Mouse (Mus musculus): Measurements from ENCODE around the gene Slc1a2. TPM values are rescaled to one million over a fixed set of nuclear protein-coding genes. Genes with fewer than 3 reads are reported as not detected.

Slc1a2 gene
- total and polyA plus RNA-seq, 2 experiments from 2014 or later, result 18.4 to 82.0 TPM

DNA sequence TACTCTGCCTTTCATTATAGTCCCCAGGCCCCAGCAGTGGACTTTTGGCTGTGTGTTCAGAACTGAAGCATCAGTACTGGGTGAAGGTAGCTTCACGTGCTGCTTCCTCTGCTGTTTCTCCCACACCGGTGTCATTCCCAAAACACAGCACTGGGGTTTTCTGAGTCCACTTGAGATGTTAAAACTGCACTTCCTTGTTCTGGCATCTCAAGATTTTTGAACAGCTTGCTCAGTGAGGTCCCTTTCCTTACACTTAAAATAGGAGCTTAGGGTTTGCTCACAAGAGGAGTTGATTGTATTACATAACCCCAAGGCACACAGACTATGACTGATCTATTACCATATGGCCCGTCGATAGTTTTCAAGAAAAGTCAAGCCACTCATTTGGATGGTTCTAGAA lies 26.1 kb upstream of the Slc1a2 start:
- TF ChIP-seq CTCF (IDR thresholded peaks at IDR 0.05; ENCODE audit: low read depth), result no peak
- H3K9me3 ChIP-seq (ENCODE audit: low read length), result no peaks in the 10 kb centered on the region
- WGBS, result 93% methylated on average over 4 of the region's 4 CpGs
- no peak overlapping the region for H3K4me3 ChIP-seq (ENCODE audit: low read depth, low read length)
- H3K4me2 ChIP-seq (ENCODE audit: low read depth), result no peak overlapping the region
- ATAC-seq (no peak), DNase-seq (no peak)
- no peaks in the 10 kb centered on the region for H3K36me3 ChIP-seq (ENCODE audit: insufficient read depth)
- H3K27ac ChIP-seq (ENCODE audit: low read depth, low read length), result no peak overlapping the region
- no peak overlapping the region for H3K9ac ChIP-seq
- no peaks in the 10 kb centered on the region for H3K27me3 ChIP-seq (ENCODE audit: insufficient read depth, low read length)
- no peaks in the 10 kb centered on the region; the same call in 1 of the 2 replicates for H3K4me1 ChIP-seq (ENCODE audit: insufficient read depth)

GRCm38 (mm10) chr2:102634010-102634409 lies 24.4 kb upstream of the Slc1a2 start:
- H3K4me1 ChIP-seq (ENCODE audit: insufficient read depth), result no peaks in the 10 kb centered on the region; the same call in 1 of the 2 replicates
- TF ChIP-seq CTCF (IDR thresholded peaks at IDR 0.05; ENCODE audit: low read depth), result no peak
- H3K36me3 ChIP-seq (ENCODE audit: insufficient read depth), result no peaks in the 10 kb centered on the region
- no peak overlapping the region for H3K27ac ChIP-seq (ENCODE audit: low read depth, low read length)
- H3K4me3 ChIP-seq (ENCODE audit: low read depth, low read length), result no peak overlapping the region
- no peaks in the 10 kb centered on the region for H3K9me3 ChIP-seq (ENCODE audit: low read length)
- no peak overlapping the region for H3K4me2 ChIP-seq (ENCODE audit: low read depth)
- H3K9ac ChIP-seq, result no peak overlapping the region
- ATAC-seq (peak; percentile 50; the same call in 1 of the 2 replicates), DNase-seq (no peak)
- WGBS, result 37% methylated on average over 1 of the region's 1 CpGs
- H3K27me3 ChIP-seq (ENCODE audit: insufficient read depth, low read length), result no peaks in the 10 kb centered on the region

DNA sequence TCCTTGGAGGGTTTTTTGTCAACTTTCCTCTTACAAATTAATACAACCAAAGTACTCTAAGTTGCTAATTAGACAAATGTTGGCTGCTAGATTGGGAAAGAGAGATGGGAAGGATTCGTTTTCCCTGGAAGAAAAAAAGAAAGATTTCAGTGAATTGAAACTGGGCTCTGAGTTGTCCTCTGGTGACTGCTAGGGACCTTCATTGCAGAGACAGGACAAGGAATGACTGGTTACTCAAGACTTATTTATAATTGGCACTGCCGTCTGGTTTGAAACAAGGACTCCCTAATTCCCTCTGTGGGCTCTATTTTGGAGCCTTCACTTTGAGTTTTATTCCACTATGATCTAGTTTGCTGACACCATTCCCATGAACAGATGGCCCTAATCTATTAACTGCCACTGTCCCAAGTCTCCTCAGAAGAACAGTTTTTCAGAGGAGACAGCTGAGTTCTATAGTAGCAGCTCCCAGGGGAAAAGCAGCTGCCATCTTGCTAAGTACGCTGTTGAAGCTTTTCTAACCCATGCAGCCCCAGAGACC lies 22.9 kb upstream of the Slc1a2 start:
- ATAC-seq, result peak; percentile 20; the same call in 1 of the 2 replicates

GRCm38 (mm10) chr2:102636116-102636600 lies 22.3 kb upstream of the Slc1a2 start:
- Histone ChIP-seq H3K4me2 (ENCODE audit: low read depth) (no peak overlapping the region), H3K9ac (no peak overlapping the region), H3K4me1 (ENCODE audit: insufficient read depth) (no peaks in the 10 kb centered on the region; the same call in 1 of the 2 replicates), H3K27me3 (ENCODE audit: insufficient read depth, low read length) (no peaks in the 10 kb centered on the region), H3K9me3 (ENCODE audit: low read length) (no peaks in the 10 kb centered on the region), H3K36me3 (ENCODE audit: insufficient read depth) (no peaks in the 10 kb centered on the region), H3K4me3 (ENCODE audit: low read depth, low read length) (no peak overlapping the region), H3K27ac (ENCODE audit: low read depth, low read length) (no peak overlapping the region)
- no peak for ATAC-seq
- WGBS, result 80% methylated on average over 7 of the region's 7 CpGs
- no peak for TF ChIP-seq CTCF (IDR thresholded peaks at IDR 0.05; ENCODE audit: low read depth)
- DNase-seq, result no peak

More for the DNA sequence above, 22.9 kb upstream of the Slc1a2 start:
- TF ChIP-seq CTCF (IDR thresholded peaks at IDR 0.05; ENCODE audit: low read depth), result no peak
- H3K9ac ChIP-seq, result no peak overlapping the region
- H3K27me3 ChIP-seq (ENCODE audit: insufficient read depth, low read length), result no peaks in the 10 kb centered on the region
- no peaks in the 10 kb centered on the region for H3K9me3 ChIP-seq (ENCODE audit: low read length)
- no peak overlapping the region for H3K4me3 ChIP-seq (ENCODE audit: low read depth, low read length)
- H3K4me1 ChIP-seq (ENCODE audit: insufficient read depth), result no peaks in the 10 kb centered on the region; the same call in 1 of the 2 replicates
- H3K4me2 ChIP-seq (ENCODE audit: low read depth), result no peak overlapping the region
- DNase-seq, result no peak
- 57% methylated on average over 3 of the region's 3 CpGs for WGBS
- H3K36me3 ChIP-seq (ENCODE audit: insufficient read depth), result no peaks in the 10 kb centered on the region
- H3K27ac ChIP-seq (ENCODE audit: low read depth, low read length), result no peak overlapping the region

DNA sequence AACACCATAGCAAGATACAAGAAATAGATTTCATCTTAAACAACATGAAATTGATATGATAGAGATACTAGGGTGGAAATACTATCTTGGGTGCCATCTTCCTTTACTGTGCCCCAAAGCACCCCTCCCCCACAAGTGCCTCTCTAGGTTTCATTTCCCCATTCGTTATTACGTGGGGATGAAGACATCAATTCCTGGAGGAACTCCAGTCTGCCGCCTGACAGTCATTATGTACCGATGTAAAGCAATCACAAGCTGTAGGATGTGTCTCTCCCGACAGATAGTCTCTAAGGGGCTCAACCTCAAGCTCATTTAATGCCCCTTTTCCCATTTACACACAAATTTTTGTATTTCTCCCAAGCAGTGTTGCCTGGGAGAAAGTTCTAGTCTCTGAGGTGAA lies 20.3 kb upstream of the Slc1a2 start:
- Histone ChIP-seq H3K36me3 (ENCODE audit: insufficient read depth) (no peaks in the 10 kb centered on the region), H3K4me3 (ENCODE audit: low read depth, low read length) (no peak overlapping the region), H3K9me3 (ENCODE audit: low read length) (no peaks in the 10 kb centered on the region), H3K9ac (no peak overlapping the region), H3K27ac (ENCODE audit: low read depth, low read length) (no peak overlapping the region), H3K4me1 (ENCODE audit: insufficient read depth) (no peaks in the 10 kb centered on the region; the same call in 1 of the 2 replicates), H3K27me3 (ENCODE audit: insufficient read depth, low read length) (no peaks in the 10 kb centered on the region), H3K4me2 (ENCODE audit: low read depth) (no peak overlapping the region)
- DNase-seq (no peak), ATAC-seq (no peak)
- TF ChIP-seq CTCF (IDR thresholded peaks at IDR 0.05; ENCODE audit: low read depth), result no peak
- WGBS, result 31% methylated on average over 5 of the region's 5 CpGs

GRCm38 (mm10) chr2:102638690-102639089 lies 19.8 kb upstream of the Slc1a2 start:
- Histone ChIP-seq H3K4me2 (ENCODE audit: low read depth) (no peak overlapping the region), H3K4me3 (ENCODE audit: low read depth, low read length) (no peak overlapping the region), H3K27me3 (ENCODE audit: insufficient read depth, low read length) (no peaks in the 10 kb centered on the region), H3K9me3 (ENCODE audit: low read length) (no peaks in the 10 kb centered on the region), H3K9ac (no peak overlapping the region), H3K4me1 (ENCODE audit: insufficient read depth) (no peaks in the 10 kb centered on the region; the same call in 1 of the 2 replicates), H3K27ac (ENCODE audit: low read depth, low read length) (no peak overlapping the region), H3K36me3 (ENCODE audit: insufficient read depth) (no peaks in the 10 kb centered on the region)
- no peak for TF ChIP-seq CTCF (IDR thresholded peaks at IDR 0.05; ENCODE audit: low read depth)
- ATAC-seq (no peak), DNase-seq (no peak)
- 11% methylated on average over 2 of the region's 2 CpGs for WGBS

DNA sequence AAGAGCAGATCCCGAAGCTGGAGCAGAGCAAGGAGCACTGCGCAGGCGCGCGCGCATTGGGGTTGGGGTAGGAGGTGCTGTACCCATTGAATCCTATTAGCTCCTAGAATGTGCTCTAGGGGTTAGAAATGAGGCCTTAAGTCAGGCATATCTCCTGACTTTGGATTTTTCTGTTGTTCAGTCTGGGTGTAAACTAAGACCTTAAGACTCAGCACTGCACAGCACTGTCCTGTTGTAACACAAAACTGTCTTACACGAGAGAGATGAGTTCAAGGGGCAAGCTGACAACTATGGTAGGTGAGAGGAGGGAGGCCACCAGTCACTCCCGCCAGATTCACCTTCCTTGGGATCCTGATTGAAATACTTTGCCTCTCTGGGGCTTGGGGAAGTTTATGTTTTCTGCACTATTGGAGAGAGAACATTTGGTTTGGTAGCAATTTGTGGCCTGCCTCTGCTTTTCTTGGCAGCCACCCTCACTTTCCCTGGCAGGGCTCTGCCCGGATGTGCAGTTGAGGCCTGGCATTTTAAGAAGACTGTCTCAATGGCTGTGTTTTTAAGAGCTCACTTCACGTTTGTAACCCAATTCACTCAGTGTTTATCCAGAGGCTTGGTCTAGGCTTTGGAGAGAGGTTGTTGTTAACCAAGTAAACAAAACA lies 9.5 kb upstream of the Slc1a2 start:
- DNase-seq, result peak; percentile 52

More for the DNA sequence above, 9.5 kb upstream of the Slc1a2 start:
- H3K36me3 ChIP-seq (ENCODE audit: insufficient read depth), result no peaks in the 10 kb centered on the region
- H3K4me2 ChIP-seq (ENCODE audit: low read depth), result no peak overlapping the region
- H3K4me1 ChIP-seq (ENCODE audit: insufficient read depth), result peaks cover 9% of the 10 kb centered on the region; the same call in 1 of the 2 replicates
- no peaks in the 10 kb centered on the region for H3K9me3 ChIP-seq (ENCODE audit: low read length)
- peak; percentile 51 for ATAC-seq
- WGBS, result 75% methylated on average over 10 of the region's 10 CpGs
- H3K9ac ChIP-seq, result no peak overlapping the region
- H3K4me3 ChIP-seq (ENCODE audit: low read depth, low read length), result no peak overlapping the region
- no peaks in the 10 kb centered on the region for H3K27me3 ChIP-seq (ENCODE audit: insufficient read depth, low read length)
- no peak for TF ChIP-seq CTCF (IDR thresholded peaks at IDR 0.05; ENCODE audit: low read depth)
- peak overlapping the region; percentile 50; the same call in 1 of the 2 replicates for H3K27ac ChIP-seq (ENCODE audit: low read depth, low read length)

Data from forebrain, postnatal 0 days (tissue).